ENCODE assay signal across 9 mouse cellular contexts in genomic region chr1:88258881-88259642, GRCm38 (mm10). TPM values are rescaled to one million over a fixed set of nuclear protein-coding genes. Genes with fewer than 3 reads are reported as not detected.
A peak's percentile ranks its signal among the peaks of the same experiment; 100 is the strongest.
DNase-seq lines count a peak whose midpoint lies in the region; ATAC-seq lines count a peak whose summit lies in the region.
"Had no signal": no experiment of that assay in that cellular context is flagged by ENCODE, and none has a peak within 500 bp of the region (broad histone marks: within the 10 kb centered on the region; RNA-seq: fewer than 3 reads in every experiment).

No protein-coding gene starts in this region.

- no peaks in the 10 kb centered on the region for H3K27me3 ChIP-seq in heart, embryonic 13.5 days (replicated peaks)
- H3K27me3 ChIP-seq in heart, embryonic 10.5 days (ENCODE audit: insufficient read depth, poor library complexity, severe bottlenecking): no peaks in the 10 kb centered on the region
- H3K27me3 ChIP-seq: stomach, embryonic 15.5 days had no signal

- H3K36me3 ChIP-seq in heart, embryonic 13.5 days: peaks cover 48% of the 10 kb centered on the region
- H3K36me3 ChIP-seq in heart, embryonic 10.5 days: peaks cover 45% of the 10 kb centered on the region

- DNase-seq in heart, embryonic 10.5 days (ENCODE audit: low spot score): no peak
- peak; percentile 42 to 55 for DNase-seq in cerebellum, postnatal 25 days
- peak; percentile 64 for DNase-seq in kidney, postnatal 14 days
- DNase-seq in testis, postnatal 14 days (ENCODE audit: low spot score): peak; percentile 81
- no peak for DNase-seq in right cerebral cortex, postnatal 25 days
- DNase-seq in thymus, postnatal 0 days (ENCODE audit: low spot score): no peak

- H3K9ac ChIP-seq in heart, embryonic 13.5 days: peak overlapping the region; percentile 0; the same call in 1 of the 2 replicates
- H3K9ac ChIP-seq: stomach, embryonic 15.5 days had no signal

- H3K27ac ChIP-seq in heart, embryonic 13.5 days (replicated peaks): no peak overlapping the region; the same call in 1 of the 2 replicates
- H3K27ac ChIP-seq in heart, embryonic 10.5 days: no peak overlapping the region
- H3K27ac ChIP-seq: stomach, embryonic 15.5 days had no signal

- peaks cover 30% of the 10 kb centered on the region for H3K4me1 ChIP-seq in heart, embryonic 13.5 days
- peaks cover 14% of the 10 kb centered on the region for H3K4me1 ChIP-seq in heart, embryonic 10.5 days

- H3K4me2 ChIP-seq in heart, embryonic 13.5 days: no peak overlapping the region
- H3K4me2 ChIP-seq: stomach, embryonic 15.5 days had no signal

- H3K4me3 ChIP-seq in heart, embryonic 13.5 days: no peak overlapping the region
- no peak overlapping the region for H3K4me3 ChIP-seq in heart, embryonic 10.5 days
- H3K4me3 ChIP-seq: stomach, embryonic 15.5 days had no signal

- WGBS in heart, embryonic 13.5 days: 60% methylated on average over 8 of the region's 8 CpGs
- WGBS in heart, embryonic 10.5 days: 70% methylated on average over 8 of the region's 8 CpGs

- H3K9me3 ChIP-seq in heart, embryonic 13.5 days: peaks cover 36% of the 10 kb centered on the region
- peaks cover 61% of the 10 kb centered on the region for H3K9me3 ChIP-seq in heart, embryonic 10.5 days
- H3K9me3 ChIP-seq: stomach, embryonic 15.5 days had no signal

- no peak for ATAC-seq in heart, embryonic 13.5 days (ENCODE audit: extremely low read depth, insufficient number of reproducible peaks, low FRiP score, low TSS enrichment)
- peak; percentile 22 for ATAC-seq in CD4-positive, CD25-positive, alpha-beta regulatory T cell, adult 4 months

RNA-seq across cellular contexts. Expression of gene Hjurp, which starts 18.4 kb away (rescaled TPM):
- 102 and 106 TPM in 2 replicates for polyA plus RNA-seq in heart, embryonic 13.5 days (2015; fragmentation: Nextera tagmentation; extraction: Ambion mirVana)
- polyA plus RNA-seq in heart, embryonic 10.5 days (2016; fragmentation: Nextera tagmentation; extraction: Ambion mirVana): 143 and 155 TPM in 2 replicates
- polyA plus RNA-seq in CD4-positive, CD25-positive, alpha-beta regulatory T cell, adult 4 months (2017; shearing (Covaris generic)): 10 to 100 TPM; 56.6 to 72.9 TPM
- polyA plus RNA-seq in thymus, postnatal 0 days (2015; fragmentation: Nextera tagmentation; extraction: Ambion mirVana): 82.7 and 102 TPM in 2 replicates

RNA-seq across cellular contexts. Expression of gene Trpm8, which starts 18.4 kb away (rescaled TPM):
- 0.03 and 0.04 TPM in 2 replicates for polyA plus RNA-seq in heart, embryonic 13.5 days (2015; fragmentation: Nextera tagmentation; extraction: Ambion mirVana)
- polyA plus RNA-seq in heart, embryonic 10.5 days (2016; fragmentation: Nextera tagmentation; extraction: Ambion mirVana): 0.11 and 0.15 TPM in 2 replicates
- polyA plus RNA-seq in CD4-positive, CD25-positive, alpha-beta regulatory T cell, adult 4 months (2017; shearing (Covaris generic)): not detected
- polyA plus RNA-seq in thymus, postnatal 0 days (2015; fragmentation: Nextera tagmentation; extraction: Ambion mirVana): not detected in 2 replicates
- polyA plus RNA-seq: stomach, embryonic 15.5 days had no signal

RNA-seq across cellular contexts. Expression of gene Mroh2a, which starts 32.3 kb away (rescaled TPM):
- polyA plus RNA-seq in heart, embryonic 13.5 days (2015; fragmentation: Nextera tagmentation; extraction: Ambion mirVana): 0.33 and 0.50 TPM in 2 replicates
- 0.58 and 0.82 TPM in 2 replicates for polyA plus RNA-seq in heart, embryonic 10.5 days (2016; fragmentation: Nextera tagmentation; extraction: Ambion mirVana)
- polyA plus RNA-seq in CD4-positive, CD25-positive, alpha-beta regulatory T cell, adult 4 months (2017; shearing (Covaris generic)): 1 to 10 TPM; 1.4 to 1.6 TPM
- 0.64 and 1.4 TPM in 2 replicates for polyA plus RNA-seq in thymus, postnatal 0 days (2015; fragmentation: Nextera tagmentation; extraction: Ambion mirVana)

RNA-seq across cellular contexts. Expression of gene Ugt1a1, which starts 47.3 kb away (rescaled TPM):
- polyA plus RNA-seq in heart, embryonic 13.5 days (2015; fragmentation: Nextera tagmentation; extraction: Ambion mirVana): not detected in 2 replicates
- polyA plus RNA-seq in heart, embryonic 10.5 days (2016; fragmentation: Nextera tagmentation; extraction: Ambion mirVana): not detected in 2 replicates
- not detected for polyA plus RNA-seq in CD4-positive, CD25-positive, alpha-beta regulatory T cell, adult 4 months (2017; shearing (Covaris generic))
- 0.36 and 0.54 TPM in 2 replicates for polyA plus RNA-seq in thymus, postnatal 0 days (2015; fragmentation: Nextera tagmentation; extraction: Ambion mirVana)

RNA-seq across cellular contexts. Expression of gene Dnajb3, which starts 53.5 kb away (rescaled TPM):
- 5.3 and 5.8 TPM in 2 replicates for polyA plus RNA-seq in heart, embryonic 13.5 days (2015; fragmentation: Nextera tagmentation; extraction: Ambion mirVana)
- polyA plus RNA-seq in heart, embryonic 10.5 days (2016; fragmentation: Nextera tagmentation; extraction: Ambion mirVana): 8.1 and 9.9 TPM in 2 replicates
- polyA plus RNA-seq in CD4-positive, CD25-positive, alpha-beta regulatory T cell, adult 4 months (2017; shearing (Covaris generic)): under 1 TPM; 0.63 to 0.73 TPM
- 2.9 and 3.9 TPM in 2 replicates for polyA plus RNA-seq in thymus, postnatal 0 days (2015; fragmentation: Nextera tagmentation; extraction: Ambion mirVana)

Comparison
In these comparisons a context has a peak if more than half of its experiments do, and no peak if none do; other contexts are left out.
1. DNase-seq: peak in cerebellum, postnatal 25 days (2 of 2), kidney, postnatal 14 days (single experiment) and testis, postnatal 14 days (single experiment); none in heart, embryonic 10.5 days (single experiment), right cerebral cortex, postnatal 25 days (single experiment) and thymus, postnatal 0 days (single experiment).